Mouse (Mus musculus): ENCODE measurements around the gene Lce1a2. TPM values are rescaled to one million over a fixed set of nuclear protein-coding genes. Genes with fewer than 3 reads are reported as not detected.

Gene Lce1a2
- total and polyA plus RNA-seq, 2 experiments, result not detected

GRCm38 (mm10) chr3:92637745-92638652 is 32.1 kb downstream of the Lce1a2 start:
- no peaks in the 10 kb centered on the region for H3K79me2 ChIP-seq (ENCODE audit: control insufficient read depth, insufficient read depth, low read length)
- no peak overlapping the region for H3K9ac ChIP-seq (ENCODE audit: low read depth, low read length)
- 76% methylated on average over 1 of the region's 1 CpGs for WGBS
- H3K4me1 ChIP-seq (ENCODE audit: control insufficient read depth, insufficient read depth, low read length), result no peaks in the 10 kb centered on the region
- TF ChIP-seq CTCF (IDR thresholded peaks at IDR 0.05; ENCODE audit: low read depth, low read length) (no peak), POLR2A (IDR thresholded peaks at IDR 0.05; ENCODE audit: extremely low read depth, insufficient read depth, low read length) (no peak)
- H3K27me3 ChIP-seq (ENCODE audit: control insufficient read depth, insufficient read depth, low read length), result no peaks in the 10 kb centered on the region
- DNase-seq (ENCODE audit: extremely low read depth, low read depth, low spot score), result no peak
- no peaks in the 10 kb centered on the region for H3K36me3 ChIP-seq (ENCODE audit: control insufficient read depth, insufficient read depth, low read length)
- no peak overlapping the region for H3K4me3 ChIP-seq (ENCODE audit: insufficient read depth, low read depth, low read length)
- H3K27ac ChIP-seq (replicated peaks; ENCODE audit: insufficient read depth, low read depth, low read length), result no peak overlapping the region

GRCm38 (mm10) chr3:92621560-92621959 is 48.6 kb downstream of the Lce1a2 start, which contains the start of gene Lce6a:
TSS of gene Lce6a (minus strand) at chr3:92621660.
- DNase-seq (ENCODE audit: extremely low read depth, low read depth, low spot score), result no peak
- H3K4me1 ChIP-seq (ENCODE audit: control insufficient read depth, insufficient read depth, low read length), result no peaks in the 10 kb centered on the region
- H3K9ac ChIP-seq (ENCODE audit: low read depth, low read length), result no peak within 1 kb of the TSS
- WGBS, result 28% methylated on average over 2 of the region's 2 CpGs
- no peak for TF ChIP-seq CTCF (IDR thresholded peaks at IDR 0.05; ENCODE audit: low read depth, low read length)
- no peak for TF ChIP-seq POLR2A (IDR thresholded peaks at IDR 0.05; ENCODE audit: extremely low read depth, insufficient read depth, low read length)
- H3K27me3 ChIP-seq (ENCODE audit: control insufficient read depth, insufficient read depth, low read length), result no peaks in the 10 kb centered on the region
- no peak within 1 kb of the TSS for H3K4me3 ChIP-seq (ENCODE audit: insufficient read depth, low read depth, low read length)
- H3K36me3 ChIP-seq (ENCODE audit: control insufficient read depth, insufficient read depth, low read length), result no peaks in the 10 kb centered on the region
- no peaks in the 10 kb centered on the region for H3K79me2 ChIP-seq (ENCODE audit: control insufficient read depth, insufficient read depth, low read length)
- H3K27ac ChIP-seq (replicated peaks; ENCODE audit: insufficient read depth, low read depth, low read length), result no peak within 1 kb of the TSS

Other genes starting within 250 kb of the Lce1a2 start
- 1.6 and 1.7 TPM in 2 replicates for gene Gm9774, start 240.9 kb downstream of the Lce1a2 start, total RNA-seq (2014; rRNA removed)
- gene Gm9774, start 240.9 kb downstream of the Lce1a2 start, polyA plus RNA-seq (2012; rRNA removed), result 4.2 and 5.0 TPM in 2 replicates
- not detected in 2 replicates for gene Sprr2k, start 237.7 kb downstream of the Lce1a2 start, total RNA-seq (2014; rRNA removed)
- not detected in 2 replicates for gene Sprr2k, start 237.7 kb downstream of the Lce1a2 start, polyA plus RNA-seq (2012; rRNA removed)
- gene Sprr1b, start 231.5 kb downstream of the Lce1a2 start, total RNA-seq (2014; rRNA removed), result not detected in 2 replicates
- not detected in 2 replicates for gene Sprr1b, start 231.5 kb downstream of the Lce1a2 start, polyA plus RNA-seq (2012; rRNA removed)
- not detected in 2 replicates for gene Sprr3, start 211.6 kb downstream of the Lce1a2 start, total RNA-seq (2014; rRNA removed)
- gene Sprr3, start 211.6 kb downstream of the Lce1a2 start, polyA plus RNA-seq (2012; rRNA removed), result not detected in 2 replicates
- gene Sprr1a, start 184.4 kb downstream of the Lce1a2 start, total RNA-seq (2014; rRNA removed), result not detected in 2 replicates
- gene Sprr1a, start 184.4 kb downstream of the Lce1a2 start, polyA plus RNA-seq (2012; rRNA removed), result not detected in 2 replicates
- gene Sprr4, start 169.8 kb downstream of the Lce1a2 start, total RNA-seq (2014; rRNA removed), result not detected in 2 replicates
- not detected in 2 replicates for gene Sprr4, start 169.8 kb downstream of the Lce1a2 start, polyA plus RNA-seq (2012; rRNA removed)
- gene 2310046K23Rik, start 135.8 kb downstream of the Lce1a2 start, total RNA-seq (2014; rRNA removed), result not detected in 2 replicates
- gene 2310046K23Rik, start 135.8 kb downstream of the Lce1a2 start, polyA plus RNA-seq (2012; rRNA removed), result not detected in 2 replicates
- gene Ivl, start 96.6 kb downstream of the Lce1a2 start, total RNA-seq (2014; rRNA removed), result not detected in 2 replicates
- gene Ivl, start 96.6 kb downstream of the Lce1a2 start, polyA plus RNA-seq (2012; rRNA removed), result not detected in 2 replicates
- not detected in 2 replicates for gene Smcp, start 81.3 kb downstream of the Lce1a2 start, total RNA-seq (2014; rRNA removed)
- gene Smcp, start 81.3 kb downstream of the Lce1a2 start, polyA plus RNA-seq (2012; rRNA removed), result 0.17 TPM in 1 of 2 replicates, not detected in the other
- not detected in 2 replicates for gene 2210017I01Rik, start 62.8 kb downstream of the Lce1a2 start, total RNA-seq (2014; rRNA removed)
- not detected in 2 replicates for gene 2210017I01Rik, start 62.8 kb downstream of the Lce1a2 start, polyA plus RNA-seq (2012; rRNA removed)
- gene Lce6a, start 48.7 kb downstream of the Lce1a2 start, total RNA-seq (2014; rRNA removed), result not detected in 2 replicates
- not detected in 2 replicates for gene Lce6a, start 48.7 kb downstream of the Lce1a2 start, polyA plus RNA-seq (2012; rRNA removed)
- not detected in 2 replicates for gene Lce1a1, start 22.0 kb downstream of the Lce1a2 start, total RNA-seq (2014; rRNA removed)
- not detected in 2 replicates for gene Lce1a1, start 22.0 kb downstream of the Lce1a2 start, polyA plus RNA-seq (2012; rRNA removed)
- not detected in 2 replicates for gene Lce1b, start 13.4 kb downstream of the Lce1a2 start, total RNA-seq (2014; rRNA removed)
- gene Lce1b, start 13.4 kb downstream of the Lce1a2 start, polyA plus RNA-seq (2012; rRNA removed), result not detected in 2 replicates
- gene Lce1c, start 8.9 kb upstream of the Lce1a2 start, total RNA-seq (2014; rRNA removed), result not detected in 2 replicates
- not detected in 2 replicates for gene Lce1c, start 8.9 kb upstream of the Lce1a2 start, polyA plus RNA-seq (2012; rRNA removed)
- gene Lce1d, start 16.9 kb upstream of the Lce1a2 start, total RNA-seq (2014; rRNA removed), result not detected in 2 replicates
- not detected in 2 replicates for gene Lce1d, start 16.9 kb upstream of the Lce1a2 start, polyA plus RNA-seq (2012; rRNA removed)
- gene Lce1e, start 38.8 kb upstream of the Lce1a2 start, total RNA-seq (2014; rRNA removed), result not detected in 2 replicates
- not detected in 2 replicates for gene Lce1e, start 38.8 kb upstream of the Lce1a2 start, polyA plus RNA-seq (2012; rRNA removed)
- gene Lce1f, start 50.0 kb upstream of the Lce1a2 start, total RNA-seq (2014; rRNA removed), result not detected in 2 replicates
- gene Lce1f, start 50.0 kb upstream of the Lce1a2 start, polyA plus RNA-seq (2012; rRNA removed), result not detected in 2 replicates
- gene Gm38119, start 68.8 kb upstream of the Lce1a2 start, total RNA-seq (2014; rRNA removed), result not detected in 2 replicates
- not detected in 2 replicates for gene Gm38119, start 68.8 kb upstream of the Lce1a2 start, polyA plus RNA-seq (2012; rRNA removed)
- not detected in 2 replicates for gene Lce1g, start 82.0 kb upstream of the Lce1a2 start, total RNA-seq (2014; rRNA removed)
- gene Lce1g, start 82.0 kb upstream of the Lce1a2 start, polyA plus RNA-seq (2012; rRNA removed), result not detected in 2 replicates
- not detected in 2 replicates for gene Lce1h, start 94.8 kb upstream of the Lce1a2 start, total RNA-seq (2014; rRNA removed)
- gene Lce1h, start 94.8 kb upstream of the Lce1a2 start, polyA plus RNA-seq (2012; rRNA removed), result not detected in 2 replicates
- gene Lce1i, start 108.6 kb upstream of the Lce1a2 start, total RNA-seq (2014; rRNA removed), result not detected in 2 replicates
- gene Lce1i, start 108.6 kb upstream of the Lce1a2 start, polyA plus RNA-seq (2012; rRNA removed), result not detected in 2 replicates
- not detected in 2 replicates for gene Lce1j, start 120.2 kb upstream of the Lce1a2 start, total RNA-seq (2014; rRNA removed)
- not detected in 2 replicates for gene Lce1j, start 120.2 kb upstream of the Lce1a2 start, polyA plus RNA-seq (2012; rRNA removed)
- gene Lce1k, start 137.6 kb upstream of the Lce1a2 start, total RNA-seq (2014; rRNA removed), result not detected in 2 replicates
- gene Lce1k, start 137.6 kb upstream of the Lce1a2 start, polyA plus RNA-seq (2012; rRNA removed), result not detected in 2 replicates
- not detected in 2 replicates for gene Kprp, start 156.9 kb upstream of the Lce1a2 start, total RNA-seq (2014; rRNA removed)
- gene Kprp, start 156.9 kb upstream of the Lce1a2 start, polyA plus RNA-seq (2012; rRNA removed), result not detected in 2 replicates
- not detected in 2 replicates for gene Lce1l, start 181.0 kb upstream of the Lce1a2 start, total RNA-seq (2014; rRNA removed)
- gene Lce1l, start 181.0 kb upstream of the Lce1a2 start, polyA plus RNA-seq (2012; rRNA removed), result not detected in 2 replicates
- not detected in 2 replicates for gene 2310050C09Rik, start 199.9 kb upstream of the Lce1a2 start, total RNA-seq (2014; rRNA removed)
- gene 2310050C09Rik, start 199.9 kb upstream of the Lce1a2 start, polyA plus RNA-seq (2012; rRNA removed), result not detected in 2 replicates

All from liver, adult 2 months (tissue).